Mouse (Mus musculus) C2C12 (cell line): ENCODE measurements around the gene Ccdc33. TPM values are rescaled to one million over a fixed set of nuclear protein-coding genes. Genes with fewer than 3 reads are reported as not detected.

Experiments used
- H3K27me3 ChIP-seq: one replicate; pipeline ENCODE4 v1.6.1; 2011; ENCODE audit not compliant: control insufficient read depth, insufficient read depth, insufficient read length
- H3K36me3 ChIP-seq: one replicate; pipeline ENCODE4 v1.6.1; 2011; ENCODE audit not compliant: control insufficient read depth, insufficient read depth
- H3K4me3 ChIP-seq: one replicate; pipeline ENCODE4 v1.5.1; 2011; ENCODE audit warnings: mild to moderate bottlenecking, control low read depth; ENCODE audit not compliant: poor library complexity, insufficient read depth, severe bottlenecking
- H3K79me2 ChIP-seq: one replicate; pipeline ENCODE4 v1.6.1; 2011; ENCODE audit not compliant: control insufficient read depth, insufficient read depth
- H3K79me3 ChIP-seq: one replicate; pipeline ENCODE4 v1.6.1; 2011; ENCODE audit warnings: low read depth, control low read depth
- H3ac ChIP-seq: one replicate; pipeline ENCODE3; 2011; ENCODE audit warnings: low read depth; ENCODE audit not compliant: control insufficient read depth, insufficient read length
- CEBPB ChIP-seq: IDR thresholded peaks from one replicate; pipeline ENCODE4 v1.6.1; 2011; ENCODE audit warnings: low read depth, mild to moderate bottlenecking, control low read depth, moderate library complexity
- CTCF ChIP-seq: IDR thresholded peaks from one replicate; pipeline ENCODE4 v1.5.1; 2011; ENCODE audit not compliant: control insufficient read depth, insufficient read depth, insufficient read length
- FOSL1 ChIP-seq: IDR thresholded peaks from one replicate; pipeline ENCODE4 v1.8.0; 2011; ENCODE audit warnings: mild to moderate bottlenecking, low read length; ENCODE audit not compliant: poor library complexity, insufficient read depth, severe bottlenecking
- MAX ChIP-seq: IDR thresholded peaks from one replicate; pipeline ENCODE4 v1.6.1; 2011; ENCODE audit warnings: mild to moderate bottlenecking, control low read depth
- MYOD1 ChIP-seq: IDR thresholded peaks from one replicate; pipeline ENCODE4 v1.6.1; 2011; ENCODE audit warnings: low read depth; ENCODE audit not compliant: control insufficient read depth, insufficient read length
- MYOG ChIP-seq: IDR thresholded peaks from one replicate; pipeline ENCODE4 v1.6.1; 2011; ENCODE audit not compliant: control insufficient read depth, insufficient read length; ENCODE audit errors: extremely low read depth
- USF1 ChIP-seq: IDR thresholded peaks from one replicate; pipeline ENCODE4 v1.6.1; 2011; ENCODE audit warnings: low read depth, mild to moderate bottlenecking, control low read depth, moderate library complexity
- polyA plus RNA-seq: library from polyadenylated mRNA; unstranded; fragments of >200 nt; fragmentation: generic; extraction: Trizol; gene quantifications from one replicate; pipeline ENCODE4 v1.2.1, GENCODE M21; 2012; ENCODE audit warnings: missing spikeins

The Ccdc33 gene
- polyA plus RNA-seq, 1 experiment: not detected

DNA sequence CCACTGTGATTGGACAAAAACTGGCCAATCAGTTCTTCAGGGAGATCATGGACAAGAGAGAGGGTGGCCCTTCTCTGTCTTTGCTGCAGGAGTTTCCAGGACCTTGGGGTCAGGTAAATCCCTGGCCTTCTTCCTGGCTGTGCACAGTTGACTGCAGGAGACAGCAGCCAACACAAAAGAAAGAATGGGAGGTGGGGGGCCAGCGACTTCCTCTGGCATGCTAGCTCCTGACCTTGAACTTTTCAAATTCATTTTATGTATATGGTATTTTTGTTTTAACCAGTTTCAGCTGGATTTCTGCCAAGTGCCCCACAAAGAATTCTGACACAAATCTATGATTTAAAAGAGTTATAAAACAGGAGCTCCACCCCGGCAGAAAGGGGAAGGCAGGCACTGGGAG lies 115.4 kb downstream of the Ccdc33 start:
- no peak overlapping the region for H3ac ChIP-seq
- H3K79me3 ChIP-seq: no peaks in the 10 kb centered on the region
- no peaks in the 10 kb centered on the region for H3K79me2 ChIP-seq
- no peak overlapping the region for H3K4me3 ChIP-seq
- no peaks in the 10 kb centered on the region for H3K36me3 ChIP-seq
- no peak for TF ChIP-seq MYOD1
- no peak for TF ChIP-seq MYOG
- no peak for TF ChIP-seq FOSL1
- TF ChIP-seq MAX: no peak
- no peak for TF ChIP-seq CTCF
- TF ChIP-seq USF1: no peak
- TF ChIP-seq CEBPB: no peak
- peaks cover 3% of the 10 kb centered on the region for H3K27me3 ChIP-seq

DNA sequence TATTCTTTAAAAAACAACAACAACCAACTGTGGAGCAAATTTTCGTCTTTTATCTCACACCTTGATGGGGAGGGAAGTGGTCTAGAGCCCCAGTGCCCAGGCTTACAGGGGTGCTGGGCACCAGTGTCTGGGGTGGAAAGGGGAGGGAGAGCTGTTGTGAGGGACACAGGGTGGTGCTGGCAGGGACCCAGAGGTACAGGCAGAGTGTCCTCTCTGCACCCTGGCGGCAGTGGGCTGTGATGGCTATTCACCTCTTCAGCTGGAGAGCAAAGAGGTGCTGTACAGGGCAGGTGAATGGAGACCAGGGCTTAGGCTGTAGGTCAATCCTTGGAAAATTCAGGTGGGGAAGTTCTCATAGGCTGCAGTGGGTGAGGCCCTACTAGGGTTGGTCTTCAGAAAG lies 118.9 kb downstream of the Ccdc33 start:
- H3K79me3 ChIP-seq: no peaks in the 10 kb centered on the region
- H3K27me3 ChIP-seq: peaks cover 3% of the 10 kb centered on the region
- H3ac ChIP-seq: no peak overlapping the region
- no peaks in the 10 kb centered on the region for H3K36me3 ChIP-seq
- TF ChIP-seq MAX (no peak), CTCF (no peak), USF1 (no peak), CEBPB (no peak), FOSL1 (no peak), MYOD1 (no peak)
- no peak overlapping the region for H3K4me3 ChIP-seq
- H3K79me2 ChIP-seq: no peaks in the 10 kb centered on the region

DNA sequence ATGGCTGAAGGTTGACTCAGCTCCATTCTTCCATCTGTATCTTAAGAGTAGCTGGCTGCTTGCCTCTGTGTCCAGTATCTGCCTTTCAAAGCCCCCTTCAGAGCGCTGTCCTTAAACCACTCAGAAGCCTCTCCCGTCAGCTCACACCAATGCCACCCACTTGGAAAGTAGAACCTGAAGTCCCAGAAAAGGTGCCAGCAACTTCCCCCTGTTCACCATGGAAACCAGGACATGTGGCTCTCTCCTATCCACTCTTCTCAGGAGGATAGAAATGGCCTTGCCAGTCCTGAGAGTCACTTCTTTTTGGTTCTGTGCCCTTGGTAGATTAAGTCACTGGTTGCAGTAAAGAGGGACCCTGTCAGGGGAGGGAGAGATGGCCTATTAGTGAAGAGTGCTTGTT lies 119.9 kb downstream of the Ccdc33 start:
- H3K79me2 ChIP-seq: no peaks in the 10 kb centered on the region
- TF ChIP-seq FOSL1 (no peak), MAX (no peak), MYOG (no peak), CTCF (no peak), MYOD1 (no peak), USF1 (no peak), CEBPB (no peak)
- H3K4me3 ChIP-seq: no peak overlapping the region
- peaks cover 3% of the 10 kb centered on the region for H3K27me3 ChIP-seq
- no peaks in the 10 kb centered on the region for H3K79me3 ChIP-seq
- no peaks in the 10 kb centered on the region for H3K36me3 ChIP-seq
- H3ac ChIP-seq: no peak overlapping the region

DNA sequence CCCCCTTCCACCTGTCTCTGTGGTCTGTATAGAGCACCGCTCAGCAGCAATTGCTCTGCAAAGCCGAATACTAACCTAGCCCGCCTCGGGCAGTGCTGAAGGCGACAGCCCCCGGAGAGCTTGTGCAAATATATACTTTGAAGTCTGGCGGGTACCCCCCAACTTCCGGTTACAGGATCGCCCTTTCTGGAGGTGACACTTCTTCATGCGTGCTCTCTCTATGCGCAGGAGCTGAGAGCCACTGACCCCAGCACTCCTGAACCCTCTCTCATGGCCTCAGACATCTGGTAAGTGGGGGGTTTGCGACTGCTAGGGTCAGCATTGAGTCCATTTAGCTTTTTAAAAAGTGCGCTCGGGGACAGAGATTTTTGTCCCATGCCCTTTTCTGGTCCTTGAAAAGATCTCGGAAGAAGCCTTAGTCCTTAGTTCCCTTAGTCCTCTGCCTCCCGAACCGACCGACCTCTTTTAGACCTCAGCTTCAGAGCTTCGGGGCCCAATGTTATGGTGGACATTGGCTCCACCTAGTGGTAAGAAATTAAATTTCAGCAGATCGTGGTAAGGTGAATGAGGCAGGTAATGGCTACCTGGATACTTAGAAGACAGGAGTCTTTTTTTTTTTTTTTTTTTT lies 120.5 kb downstream of the Ccdc33 start:
- H3ac ChIP-seq: no peak overlapping the region
- no peak for TF ChIP-seq USF1
- no peak for TF ChIP-seq MYOG
- no peak for TF ChIP-seq MAX
- TF ChIP-seq CEBPB: no peak
- TF ChIP-seq FOSL1: no peak
- TF ChIP-seq CTCF: peak; percentile 17
- no peak for TF ChIP-seq MYOD1
- no peak overlapping the region for H3K4me3 ChIP-seq

DNA sequence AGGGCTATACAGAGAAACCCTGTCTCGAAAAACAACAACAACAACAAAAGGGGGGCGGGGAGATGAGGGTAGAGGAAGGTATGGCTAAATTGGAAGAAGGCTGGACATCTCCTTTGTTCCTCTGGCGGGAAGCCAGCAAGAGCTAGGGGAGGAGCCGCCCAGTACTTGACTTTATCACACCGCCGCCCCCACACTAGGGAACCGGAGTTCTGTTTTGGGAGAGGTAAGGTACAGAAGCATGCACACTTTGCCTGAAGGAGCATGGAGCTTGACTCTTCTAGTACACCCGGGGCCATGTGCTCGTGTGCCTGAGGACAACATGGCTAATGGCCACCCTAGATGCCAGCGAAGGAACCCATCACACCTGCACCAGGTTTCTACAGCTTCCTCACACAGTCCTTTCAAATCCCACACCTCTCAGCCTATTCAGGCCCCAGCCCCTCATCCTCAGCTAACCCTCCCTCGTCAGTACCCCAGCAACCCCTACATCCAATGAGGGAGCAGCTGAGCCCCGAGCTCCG lies 121.1 kb downstream of the Ccdc33 start:
- no peak for TF ChIP-seq MYOG
- no peak for TF ChIP-seq FOSL1
- no peak for TF ChIP-seq USF1
- TF ChIP-seq MYOD1: no peak
- no peak for TF ChIP-seq MAX
- no peak for TF ChIP-seq CTCF
- Histone ChIP-seq H3K79me3 (no peaks in the 10 kb centered on the region), H3K79me2 (no peaks in the 10 kb centered on the region), H3K27me3 (peaks cover 3% of the 10 kb centered on the region), H3K4me3 (no peak overlapping the region), H3ac (no peak overlapping the region), H3K36me3 (no peaks in the 10 kb centered on the region)

More for the DNA sequence above, 120.5 kb downstream of the Ccdc33 start:
- Histone ChIP-seq H3K27me3 (peaks cover 3% of the 10 kb centered on the region), H3K36me3 (no peaks in the 10 kb centered on the region), H3K79me3 (no peaks in the 10 kb centered on the region), H3K79me2 (no peaks in the 10 kb centered on the region)

DNA sequence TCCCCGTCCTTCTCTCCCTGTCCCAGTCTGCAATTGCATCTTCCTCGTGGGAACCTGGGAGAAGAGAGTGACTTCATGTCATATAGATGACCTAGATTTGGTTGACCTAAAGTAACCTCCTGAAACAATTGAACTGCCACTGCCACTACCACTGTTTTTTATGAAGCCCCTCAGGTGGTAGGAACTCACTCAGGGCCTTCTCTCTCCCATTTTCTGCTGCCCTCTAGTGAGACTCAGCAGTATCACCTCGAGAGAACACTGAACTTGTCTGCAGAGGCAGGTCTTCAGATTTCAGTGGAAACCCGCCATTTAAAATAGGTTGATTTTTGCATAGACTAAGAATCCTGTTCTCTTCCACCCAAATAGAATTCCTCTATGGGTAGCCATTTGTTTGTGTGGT lies 123.3 kb downstream of the Ccdc33 start:
- H3K27me3 ChIP-seq: peaks cover 3% of the 10 kb centered on the region
- H3ac ChIP-seq: no peak overlapping the region
- no peaks in the 10 kb centered on the region for H3K79me3 ChIP-seq
- TF ChIP-seq FOSL1: no peak
- no peak for TF ChIP-seq CTCF
- no peak overlapping the region for H3K4me3 ChIP-seq
- H3K36me3 ChIP-seq: no peaks in the 10 kb centered on the region
- no peaks in the 10 kb centered on the region for H3K79me2 ChIP-seq
